Mouse (Mus musculus) heart, embryonic 15.5 days (tissue): ENCODE results near the gene Exog. TPM values are rescaled to one million over a fixed set of nuclear protein-coding genes. Genes with fewer than 3 reads are reported as not detected.

Source experiments
- ATAC-seq: fragments of 200-750 bp; cut with Nextera tagmentation; replicated peaks from 2 replicates; pipeline ENCODE4 v1.8.0; 2017; ENCODE audit warnings: low read depth, moderate TSS enrichment; ENCODE audit not compliant: insufficient number of reproducible peaks, insufficient read depth, low FRiP score
- H3K27ac ChIP-seq: fragments of 300-500 bp; sonication (generic); 2 replicates; pipeline ENCODE4 v1.5.1; 2015; ENCODE audit warnings: mild to moderate bottlenecking, inconsistent platforms
- H3K27me3 ChIP-seq: fragments of 300-500 bp; sonication (generic); 2 replicates; pipeline ENCODE4 v1.6.1; 2015; ENCODE audit warnings: inconsistent platforms
- H3K36me3 ChIP-seq: fragments of 300-500 bp; sonication (generic); 2 replicates; pipeline ENCODE4 v1.6.1; 2015; ENCODE audit warnings: mild to moderate bottlenecking, inconsistent platforms
- H3K4me1 ChIP-seq: fragments of 300-500 bp; sonication (generic); replicated peaks from 2 replicates; pipeline ENCODE4 v1.6.1; 2015; ENCODE audit warnings: inconsistent platforms
- H3K4me2 ChIP-seq: fragments of 300-500 bp; sonication (generic); 2 replicates; pipeline ENCODE4 v1.6.1; 2015; ENCODE audit warnings: inconsistent platforms, mild to moderate bottlenecking, moderate library complexity
- H3K4me3 ChIP-seq: fragments of 300-500 bp; sonication (generic); 2 replicates; pipeline ENCODE4 v1.5.1; 2015; ENCODE audit warnings: mild to moderate bottlenecking, inconsistent platforms
- H3K9ac ChIP-seq: fragments of 300-500 bp; sonication (generic); 2 replicates; pipeline ENCODE4 v1.6.1; 2015; ENCODE audit warnings: mild to moderate bottlenecking, inconsistent platforms
- H3K9me3 ChIP-seq: fragments of 300-500 bp; sonication (generic); replicated peaks from 2 replicates; pipeline ENCODE4 v1.6.1; 2016; ENCODE audit warnings: inconsistent platforms
- WGBS: fragments of 180-500 bp; shearing (Covaris S2); methylation state at CpG from one replicate; pipeline ENCODE4 v1.1.7; 2015; ENCODE audit warnings: mixed read lengths; 5-methylcytosine and 5-hydroxymethylcytosine counted together
- polyA plus RNA-seq: library from polyadenylated mRNA; unstranded; fragments of >200 nt; fragmentation: Nextera tagmentation; extraction: Ambion mirVana; gene quantifications from 2 replicates; pipeline ENCODE4 v1.2.1, GENCODE M21; 2015

Exog gene
- polyA plus RNA-seq, 1 experiment from 2014 or later: 9.7 TPM

DNA sequence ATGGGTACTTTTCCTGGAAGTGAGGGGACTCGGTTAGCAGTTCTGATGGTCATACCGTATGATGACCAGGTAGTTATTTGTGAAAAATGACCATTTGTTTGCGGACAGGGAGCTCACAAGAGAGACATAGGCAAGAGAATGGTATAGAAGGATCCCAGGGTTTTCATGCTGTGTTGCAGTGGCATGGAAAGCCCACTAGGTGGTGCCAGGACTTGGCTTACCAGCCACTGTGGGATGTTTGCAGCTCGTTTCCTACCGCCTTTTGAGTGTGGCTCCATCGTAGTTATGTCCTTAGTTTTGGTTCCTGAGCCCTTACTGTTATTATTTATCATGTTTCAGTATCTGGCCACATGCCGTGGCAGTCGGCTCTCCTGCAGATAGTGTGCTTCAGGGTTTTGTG is 15.7 kb downstream of the Exog start:
- Histone ChIP-seq H3K27ac (no peak overlapping the region), H3K36me3 (peaks cover 23% of the 10 kb centered on the region), H3K9me3 (no peaks in the 10 kb centered on the region), H3K9ac (no peak overlapping the region), H3K4me3 (no peak overlapping the region), H3K4me1 (peaks cover 15% of the 10 kb centered on the region), H3K4me2 (no peak overlapping the region), H3K27me3 (no peaks in the 10 kb centered on the region)
- WGBS: 41% methylated on average over 8 of the region's 8 CpGs
- no peak for ATAC-seq

- ATAC-seq: no peak
- no peak overlapping the region for H3K9ac ChIP-seq
- peaks cover 23% of the 10 kb centered on the region for H3K36me3 ChIP-seq
- no peak overlapping the region for H3K4me3 ChIP-seq
- H3K4me2 ChIP-seq: no peak overlapping the region
- 84% methylated on average over 6 of the region's 6 CpGs for WGBS
- H3K4me1 ChIP-seq: peaks cover 38% of the 10 kb centered on the region
- no peak overlapping the region for H3K27ac ChIP-seq
- no peaks in the 10 kb centered on the region for H3K9me3 ChIP-seq
- no peaks in the 10 kb centered on the region for H3K27me3 ChIP-seq
These were observed 20.3 kb downstream of the Exog start for GRCm38 (mm10) chr9:119465056-119465455.

GRCm38 (mm10) chr9:119465595-119465994 is 20.9 kb downstream of the Exog start:
- Histone ChIP-seq H3K9ac (no peak overlapping the region), H3K27me3 (no peaks in the 10 kb centered on the region), H3K27ac (no peak overlapping the region), H3K4me1 (peaks cover 42% of the 10 kb centered on the region), H3K9me3 (no peaks in the 10 kb centered on the region), H3K4me3 (no peak overlapping the region), H3K36me3 (peaks cover 23% of the 10 kb centered on the region), H3K4me2 (no peak overlapping the region)
- 52% methylated on average over 7 of the region's 7 CpGs for WGBS
- peak; percentile 37; the same call in 1 of the 2 replicates for ATAC-seq

DNA sequence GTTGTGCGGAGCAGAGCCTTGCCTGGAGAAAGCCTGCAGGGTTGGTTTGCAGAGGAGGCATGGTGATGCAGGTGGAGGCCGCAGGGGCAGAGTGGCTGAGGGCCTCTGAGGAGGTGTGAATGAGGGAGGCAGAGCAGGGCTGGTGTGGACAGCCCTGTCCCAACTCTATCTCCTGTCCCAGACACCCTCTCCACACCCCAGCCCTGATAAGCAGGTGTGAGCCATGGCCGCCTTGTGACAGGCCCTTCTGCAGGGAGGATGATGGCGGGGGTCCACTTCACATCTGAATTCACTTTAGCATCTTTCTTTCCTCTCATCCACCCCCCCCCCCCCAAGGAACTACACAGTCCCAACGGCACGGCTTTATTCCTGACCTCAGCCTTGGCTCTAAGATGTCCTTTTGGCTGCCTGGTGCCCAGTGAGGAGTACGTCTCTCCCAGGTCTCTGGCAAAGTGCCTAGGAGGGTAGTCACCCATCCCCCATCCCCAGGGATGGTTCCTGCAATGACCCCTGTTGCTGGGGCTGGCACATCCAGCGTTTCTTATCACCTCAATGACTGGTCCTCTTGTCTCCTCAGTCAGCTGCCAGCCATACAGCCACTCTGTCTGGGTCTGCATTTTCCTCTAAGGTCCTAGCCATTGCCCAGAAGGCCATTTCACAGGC is 25.1 kb downstream of the Exog start:
- Histone ChIP-seq H3K4me1 (peaks cover 79% of the 10 kb centered on the region), H3K9ac (no peak overlapping the region), H3K9me3 (no peaks in the 10 kb centered on the region), H3K36me3 (no peaks in the 10 kb centered on the region), H3K27ac (peak overlapping the region; percentile 83), H3K4me3 (no peak overlapping the region), H3K27me3 (no peaks in the 10 kb centered on the region), H3K4me2 (peak overlapping the region; percentile 7)
- ATAC-seq: peak; percentile 94
- WGBS: 15% methylated on average over 8 of the region's 8 CpGs

DNA sequence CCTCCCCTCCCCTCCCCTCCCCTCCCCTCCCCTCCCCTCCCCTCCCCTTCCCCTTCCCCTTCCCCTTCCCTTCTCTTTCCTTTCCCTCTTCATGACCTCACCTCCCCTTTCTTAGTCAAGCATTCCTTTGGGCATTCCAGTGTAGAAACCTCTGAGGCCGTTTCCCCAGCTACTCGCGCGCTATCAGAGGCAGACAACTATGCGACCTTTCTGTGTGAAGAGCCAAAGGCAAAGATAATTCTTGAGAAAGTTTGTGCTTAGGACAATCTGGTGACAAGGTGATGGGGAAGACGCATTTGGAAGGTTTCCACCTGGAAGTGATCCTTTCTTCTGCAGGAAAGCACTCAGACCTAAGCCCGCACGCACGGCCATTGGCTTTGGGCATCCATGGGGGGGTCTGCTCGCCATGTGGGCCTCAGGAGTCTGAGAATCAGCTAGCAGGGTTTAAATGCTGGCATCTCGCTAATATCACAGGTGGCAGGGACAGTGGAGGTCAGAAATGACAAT is 27.7 kb downstream of the Exog start:
- WGBS: 38% methylated on average over 11 of the region's 11 CpGs
- Histone ChIP-seq H3K9ac (no peak overlapping the region), H3K27me3 (0 out of 2 replicates have a peak, but pooled peaks cover 3% of the 10 kb centered on the region), H3K4me2 (no peak overlapping the region), H3K36me3 (no peaks in the 10 kb centered on the region), H3K9me3 (no peaks in the 10 kb centered on the region), H3K27ac (no peak overlapping the region), H3K4me1 (peaks cover 76% of the 10 kb centered on the region), H3K4me3 (no peak overlapping the region)
- ATAC-seq: no peak

- H3K27ac ChIP-seq: no peak overlapping the region
- H3K4me1 ChIP-seq: peaks cover 71% of the 10 kb centered on the region
- no peak overlapping the region for H3K4me2 ChIP-seq
- no peaks in the 10 kb centered on the region for H3K9me3 ChIP-seq
- 93% methylated on average over 1 of the region's 1 CpGs for WGBS
- H3K27me3 ChIP-seq: 0 out of 2 replicates have a peak, but pooled peaks cover 3% of the 10 kb centered on the region
- H3K9ac ChIP-seq: no peak overlapping the region
- H3K36me3 ChIP-seq: no peaks in the 10 kb centered on the region
- ATAC-seq: no peak
- H3K4me3 ChIP-seq: no peak overlapping the region
These were observed 28.3 kb downstream of the Exog start for GRCm38 (mm10) chr9:119473011-119473410.

DNA sequence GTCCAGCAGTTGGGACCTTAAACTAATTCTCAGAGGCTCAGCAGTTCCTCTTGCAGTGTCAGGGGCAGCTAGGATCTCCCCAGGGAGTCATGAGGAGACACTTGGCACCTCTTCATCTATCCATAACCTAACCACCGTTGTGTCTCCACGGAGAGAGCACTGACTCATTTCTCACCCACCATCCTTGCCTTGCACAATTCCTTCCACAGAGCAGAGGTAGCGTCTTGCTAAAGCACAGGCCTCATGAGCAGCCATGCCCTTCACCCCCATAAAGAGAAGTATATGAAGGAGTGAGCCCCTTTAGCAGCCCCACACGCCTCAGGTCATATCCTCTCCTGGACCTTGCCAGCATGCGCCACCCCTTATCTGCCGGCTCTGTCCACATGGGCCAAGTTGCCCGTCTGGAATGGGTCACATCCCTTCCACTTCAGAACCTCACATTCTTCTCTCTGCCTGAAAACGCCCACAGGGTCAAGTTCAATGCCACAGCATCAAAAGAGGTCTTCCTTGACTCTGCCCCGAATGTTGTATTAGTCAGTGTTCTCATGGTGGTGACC is 28.9 kb downstream of the Exog start:
- Histone ChIP-seq H3K36me3 (no peaks in the 10 kb centered on the region), H3K9ac (no peak overlapping the region), H3K4me2 (no peak overlapping the region), H3K27me3 (0 out of 2 replicates have a peak, but pooled peaks cover 3% of the 10 kb centered on the region), H3K4me1 (peaks cover 72% of the 10 kb centered on the region), H3K4me3 (no peak overlapping the region), H3K27ac (no peak overlapping the region), H3K9me3 (no peaks in the 10 kb centered on the region)
- ATAC-seq: no peak
- 51% methylated on average over 9 of the region's 9 CpGs for WGBS

DNA sequence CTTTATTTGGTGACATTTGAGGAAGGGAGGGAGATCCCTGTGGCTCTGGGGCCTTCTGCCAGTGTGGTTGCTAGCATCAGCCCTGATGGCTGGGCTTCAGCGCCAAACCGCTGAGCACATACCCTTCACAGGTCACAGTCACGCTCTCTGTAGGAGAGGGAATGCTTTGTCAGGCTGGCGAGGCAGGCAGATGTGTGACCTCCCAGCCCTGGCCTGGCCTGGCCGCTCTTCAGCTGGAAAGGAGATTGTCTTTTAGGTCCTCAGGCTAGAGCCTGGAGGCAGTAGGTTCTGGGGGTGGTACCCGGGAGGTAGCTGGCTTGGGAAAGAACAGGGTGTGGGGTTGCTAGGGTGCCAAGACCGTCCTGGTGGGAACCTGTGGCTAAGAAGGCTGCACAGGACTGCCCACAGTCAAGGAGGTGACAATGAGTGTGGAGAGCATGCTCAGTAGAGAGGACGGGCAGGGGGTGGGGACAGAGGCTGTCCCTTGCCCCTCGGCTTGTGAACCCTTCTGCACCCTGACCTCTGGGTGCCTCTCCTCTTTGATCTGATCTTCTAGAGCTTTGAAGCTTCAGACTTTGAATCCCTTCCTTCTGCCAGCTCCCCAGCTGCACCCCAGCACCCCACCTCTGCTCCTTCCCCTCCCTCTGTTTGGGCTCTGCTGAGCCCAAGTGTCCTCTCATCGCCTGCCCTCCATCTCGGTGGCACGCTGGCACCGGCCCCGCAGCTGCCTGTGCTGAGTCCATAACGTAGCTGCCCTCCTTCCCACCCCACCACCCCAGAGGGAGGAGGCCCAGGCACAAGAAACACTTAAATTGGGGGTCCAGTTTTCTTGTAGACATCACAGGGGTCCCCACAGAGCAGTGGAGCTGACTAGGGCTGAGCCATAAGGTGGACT is 30.2 kb downstream of the Exog start:
- no peak for ATAC-seq
- Histone ChIP-seq H3K9me3 (no peaks in the 10 kb centered on the region), H3K9ac (no peak overlapping the region), H3K4me3 (no peak overlapping the region), H3K4me2 (no peak overlapping the region), H3K4me1 (peaks cover 72% of the 10 kb centered on the region), H3K27ac (peak overlapping the region; percentile 21; the same call in 1 of the 2 replicates), H3K36me3 (no peaks in the 10 kb centered on the region), H3K27me3 (0 out of 2 replicates have a peak, but pooled peaks cover 3% of the 10 kb centered on the region)
- 50% methylated on average over 15 of the region's 15 CpGs for WGBS

GRCm38 (mm10) chr9:119477754-119478153 is 33.0 kb downstream of the Exog start:
- H3K4me3 ChIP-seq: no peak overlapping the region
- H3K27me3 ChIP-seq: 0 out of 2 replicates have a peak, but pooled peaks cover 6% of the 10 kb centered on the region
- 45% methylated on average over 6 of the region's 6 CpGs for WGBS
- no peaks in the 10 kb centered on the region for H3K9me3 ChIP-seq
- peaks cover 49% of the 10 kb centered on the region for H3K4me1 ChIP-seq
- no peak overlapping the region for H3K9ac ChIP-seq
- no peaks in the 10 kb centered on the region for H3K36me3 ChIP-seq
- no peak overlapping the region for H3K27ac ChIP-seq
- ATAC-seq: no peak
- H3K4me2 ChIP-seq: no peak overlapping the region

DNA sequence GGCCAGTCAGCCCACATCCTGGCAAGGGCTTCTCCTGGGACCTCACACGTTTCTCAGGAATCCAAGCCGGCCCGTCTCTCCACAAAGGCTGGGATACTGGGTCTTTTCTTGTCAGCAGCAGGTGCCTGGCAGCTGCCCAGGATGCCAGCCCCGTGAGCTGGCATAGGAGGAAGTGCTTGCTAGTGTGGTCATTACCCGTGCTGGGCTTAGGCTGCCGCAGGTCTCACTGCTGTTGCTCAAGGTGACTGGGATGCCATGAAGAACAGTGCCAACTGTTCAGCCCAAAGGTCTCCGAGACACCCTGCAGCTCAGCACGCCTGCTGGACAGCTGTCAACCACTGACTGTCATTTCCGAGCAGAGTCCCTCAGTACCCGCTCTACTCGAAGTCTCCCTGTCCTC is 33.6 kb downstream of the Exog start:
- Histone ChIP-seq H3K36me3 (no peaks in the 10 kb centered on the region), H3K27ac (peak overlapping the region; percentile 9; the same call in 1 of the 2 replicates), H3K9me3 (no peaks in the 10 kb centered on the region), H3K4me2 (no peak overlapping the region), H3K4me3 (no peak overlapping the region), H3K4me1 (peaks cover 43% of the 10 kb centered on the region), H3K9ac (no peak overlapping the region), H3K27me3 (0 out of 2 replicates have a peak, but pooled peaks cover 6% of the 10 kb centered on the region)
- WGBS: 72% methylated on average over 11 of the region's 11 CpGs
- no peak for ATAC-seq

GRCm38 (mm10) chr9:119479297-119479696 is 34.6 kb downstream of the Exog start:
- no peak overlapping the region for H3K4me3 ChIP-seq
- 0 out of 2 replicates have a peak, but pooled peaks cover 6% of the 10 kb centered on the region for H3K27me3 ChIP-seq
- peaks cover 34% of the 10 kb centered on the region for H3K4me1 ChIP-seq
- WGBS: 29% methylated on average over 8 of the region's 8 CpGs
- ATAC-seq: peak; percentile 56
- no peak overlapping the region for H3K4me2 ChIP-seq
- H3K36me3 ChIP-seq: no peaks in the 10 kb centered on the region
- peak overlapping the region; percentile 9; the same call in 1 of the 2 replicates for H3K27ac ChIP-seq
- no peaks in the 10 kb centered on the region for H3K9me3 ChIP-seq
- no peak overlapping the region for H3K9ac ChIP-seq
